Mouse (Mus musculus): Measurements from ENCODE around the gene Rin2.
"Not testable (repeated sequence)": the region's sequence is repeated elsewhere in the genome, so short reads cannot be mapped to it uniquely, and the experiment has no call there.

The Rin2 gene

GRCm38 (mm10) chr2:145903061-145903901 is 228.3 kb downstream of the Rin2 start:
- peak; percentile 89 for DNase-seq

DNA sequence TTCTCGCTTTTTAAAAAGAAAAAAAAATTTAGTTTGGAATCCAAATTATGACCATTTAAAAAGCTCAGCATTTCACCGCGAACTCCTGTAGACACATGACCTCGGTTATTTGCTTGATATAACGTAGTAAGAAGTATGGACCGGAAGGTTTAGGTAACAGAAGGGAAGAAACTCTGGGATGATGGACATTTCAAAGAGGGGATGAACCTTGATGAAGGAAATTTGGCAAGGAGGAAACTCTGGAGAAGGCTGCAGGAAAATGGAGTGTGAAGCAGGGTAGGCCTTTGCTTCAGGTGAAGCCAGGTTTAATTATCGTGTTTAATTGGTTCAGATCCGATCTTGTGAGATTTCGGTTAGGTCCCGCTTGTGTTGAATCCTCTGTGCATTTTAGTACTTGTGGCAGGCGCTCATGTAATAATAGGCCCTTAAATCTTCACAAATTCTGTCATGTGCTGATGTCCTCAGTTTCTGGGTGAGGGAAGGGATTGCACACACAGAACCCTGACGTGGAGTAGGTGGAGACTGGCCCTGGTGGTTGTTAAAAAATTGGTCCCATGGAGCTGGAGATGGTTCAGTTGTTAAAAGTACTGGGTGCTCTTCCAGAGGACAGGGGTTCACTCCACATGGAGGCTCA is 229.1 kb downstream of the Rin2 start:
- DNase-seq = no peak

- DNase-seq = no peak
These were observed 230.1 kb downstream of the Rin2 start for GRCm38 (mm10) chr2:145905156-145905555.

DNA sequence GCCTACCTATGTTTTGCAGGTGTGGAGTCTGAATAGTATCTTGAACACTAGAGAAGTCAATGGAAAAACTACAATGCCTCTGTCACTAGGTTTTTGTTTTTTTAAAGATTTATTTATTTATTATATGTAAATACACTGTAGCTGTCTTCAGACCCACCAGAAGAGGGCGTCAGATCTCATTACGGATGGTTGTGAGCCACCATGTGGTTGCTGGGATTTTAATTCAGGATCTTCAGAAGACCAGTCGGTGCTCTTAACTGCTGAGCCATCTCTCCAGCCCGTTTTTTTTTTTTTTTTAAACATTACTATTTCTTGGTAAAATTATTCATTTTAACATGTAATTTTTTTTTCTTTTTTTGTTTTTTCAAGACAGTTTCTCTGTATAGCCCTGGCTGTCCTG is 230.9 kb downstream of the Rin2 start:
- DNase-seq = not testable (repeated sequence)

- DNase-seq = no peak
These were observed 246.1 kb downstream of the Rin2 start for GRCm38 (mm10) chr2:145920941-145921650.

GRCm38 (mm10) chr2:145934339-145935231 is 259.6 kb downstream of the Rin2 start, which contains the start of the genes Cfap61 and Crnkl1:
Cfap61 (plus strand) TSS chr2:145934784.
Crnkl1 (minus strand) TSS chr2:145935014.
- peak; percentile 91 for DNase-seq

- no peak for DNase-seq
These were observed 262.0 kb downstream of the Rin2 start for GRCm38 (mm10) chr2:145936975-145937374.
